Mouse (Mus musculus): ENCODE measurements around the gene Taf10. TPM values are rescaled to one million over a fixed set of nuclear protein-coding genes. Genes with fewer than 3 reads are reported as not detected.
"Not testable (repeated sequence)": the region's sequence is repeated elsewhere in the genome, so short reads cannot be mapped to it uniquely, and the experiment has no call there.

The Taf10 gene
- total RNA-seq, 2 experiments from 2014 or later: 119 to 122 TPM

- DNase-seq: no peak
These were observed 8.6 kb upstream of the Taf10 start for GRCm38 (mm10) chr7:105752716-105753115.

DNA sequence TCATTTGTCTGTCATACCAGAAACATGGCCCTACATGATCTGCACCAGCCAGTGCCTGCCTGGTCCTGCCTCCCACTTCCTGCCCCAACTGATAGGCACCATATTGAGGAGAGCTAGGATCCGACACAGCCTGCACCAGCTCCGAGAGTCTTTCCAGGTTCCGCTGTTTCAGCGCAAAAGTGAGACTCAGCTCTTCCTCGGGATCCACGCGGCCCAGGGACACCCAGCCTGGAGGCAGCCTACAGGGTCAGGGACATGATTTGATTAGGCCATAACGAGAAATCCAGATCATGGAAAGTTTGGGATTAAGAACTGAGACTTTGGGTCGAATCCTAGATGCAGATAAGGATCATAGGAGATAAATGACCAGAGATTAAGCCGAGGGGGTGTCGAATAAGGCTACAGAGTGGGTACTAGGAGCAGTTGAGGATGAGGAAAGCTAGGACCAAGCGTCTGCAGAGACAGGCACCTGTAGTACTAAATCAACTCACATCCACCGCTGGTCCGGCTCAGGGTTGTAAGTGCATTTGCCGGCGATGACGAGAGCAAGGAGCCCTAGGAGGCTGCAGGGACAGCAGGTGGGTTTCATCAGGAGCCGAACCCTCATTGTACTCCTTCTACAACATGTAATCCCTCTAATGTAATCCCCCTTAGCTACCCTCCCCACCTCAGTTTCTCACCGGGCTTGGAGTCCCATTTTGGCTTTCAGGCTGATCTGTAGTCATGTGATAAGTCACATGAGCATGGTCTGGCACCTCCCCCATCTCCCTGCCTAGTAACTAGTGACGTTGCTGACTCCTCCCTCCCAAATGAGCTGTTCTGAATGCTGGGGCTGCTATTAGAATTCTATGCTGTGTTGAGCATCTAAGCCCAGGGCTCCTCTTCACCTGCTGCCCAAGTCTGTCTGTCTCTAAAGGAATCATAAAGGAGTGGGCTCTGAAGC lies 7.6 kb upstream of the Taf10 start, which contains the start of gene Tpp1:
TSS of gene Tpp1 (minus strand) at position 745 of the 943 bp plus-strand sequence.
- peak; percentile 91 to 92 for DNase-seq

DNA sequence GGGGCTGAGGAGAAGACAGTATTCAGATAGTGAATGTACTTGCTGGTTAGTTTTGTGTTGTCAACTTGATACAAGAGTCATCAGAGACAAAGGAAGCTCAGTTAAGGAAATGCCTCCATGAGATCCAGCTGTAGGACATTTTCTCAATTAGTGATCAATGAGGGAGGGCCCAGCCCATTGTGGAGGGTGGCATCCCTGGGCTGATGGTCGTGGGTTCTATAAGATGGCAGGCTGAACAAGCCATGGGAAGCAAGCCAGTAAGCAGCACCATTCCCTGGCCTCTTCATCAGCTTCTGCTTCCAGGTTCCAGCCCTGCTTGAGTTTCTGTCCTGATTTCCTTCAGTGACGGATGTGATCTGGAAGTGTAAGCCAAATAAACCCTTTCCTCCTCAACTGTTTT lies 3.6 kb upstream of the Taf10 start:
- no peak for DNase-seq

DNA sequence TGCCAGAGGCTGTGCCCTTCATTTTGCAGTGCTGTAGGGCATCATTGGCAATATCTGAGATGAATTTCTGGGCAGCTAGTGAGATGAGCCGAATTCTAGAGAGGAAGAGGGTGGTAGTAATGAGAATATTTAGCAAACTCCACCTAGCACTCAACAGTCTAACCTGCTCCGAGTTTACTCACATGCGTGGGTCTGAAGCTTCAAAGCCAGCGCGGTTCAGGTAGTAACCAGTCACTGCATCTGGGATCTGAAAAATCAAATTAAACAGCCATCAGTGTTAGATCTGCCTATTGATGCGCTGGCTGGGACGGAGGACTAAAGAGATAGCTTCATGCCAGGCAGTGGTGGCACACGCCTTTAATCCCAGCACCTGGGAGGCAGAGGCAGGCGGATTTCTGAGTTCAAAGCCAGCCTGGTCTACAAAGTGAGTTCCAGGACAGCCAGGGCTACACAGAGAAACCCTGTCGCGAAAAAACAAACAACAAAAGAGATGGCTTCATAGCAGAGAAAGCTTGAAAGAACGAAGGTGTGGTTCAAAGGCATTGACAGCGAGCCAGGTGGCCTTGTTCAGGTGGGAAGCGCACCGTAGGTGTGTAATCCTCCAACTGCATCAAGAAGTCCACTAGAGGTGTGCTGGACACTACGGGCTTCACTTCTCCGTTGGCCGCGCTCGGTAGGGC lies 775 bp downstream of the Taf10 start:
- not testable (repeated sequence) for DNase-seq

DNA sequence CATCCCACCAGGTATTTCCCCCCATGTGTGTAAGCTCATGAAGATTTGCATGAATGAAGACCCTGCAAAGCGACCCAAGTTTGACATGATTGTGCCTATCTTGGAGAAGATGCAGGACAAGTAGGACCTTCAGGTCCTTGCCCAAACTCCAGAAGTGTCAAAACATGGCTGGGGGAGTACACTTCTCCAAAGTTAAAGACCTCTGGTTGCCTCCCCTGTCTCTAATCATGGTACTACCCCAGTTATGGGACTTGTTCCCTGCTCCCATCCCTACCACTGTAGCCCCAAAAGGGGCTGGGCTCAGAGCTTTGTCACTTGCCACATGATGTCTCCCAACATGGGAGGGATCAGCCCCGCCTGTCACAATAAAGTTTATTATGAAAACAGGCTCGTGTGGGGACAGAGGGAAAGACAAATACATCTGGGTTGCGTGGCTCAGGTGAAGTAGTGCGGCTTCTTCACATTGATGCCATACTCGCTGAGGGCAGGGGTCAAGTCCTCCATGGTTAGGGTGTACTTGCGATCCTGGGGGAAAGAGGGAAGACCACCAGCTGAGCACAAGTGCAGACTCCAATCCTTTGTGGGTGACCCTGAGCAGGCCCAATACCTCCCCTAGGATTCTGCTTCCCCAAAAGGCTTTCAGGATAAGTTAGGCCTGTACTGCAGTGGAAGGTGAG lies 1.5 kb downstream of the Taf10 start:
- not testable (repeated sequence) for DNase-seq

GRCm38 (mm10) chr7:105741978-105742377 lies 2.2 kb downstream of the Taf10 start:
- DNase-seq: no peak

GRCm38 (mm10) chr7:105740851-105741250 lies 3.3 kb downstream of the Taf10 start:
- DNase-seq: no peak

GRCm38 (mm10) chr7:105740089-105740795 lies 3.9 kb downstream of the Taf10 start:
- DNase-seq: no peak

GRCm38 (mm10) chr7:105738948-105739347 lies 5.2 kb downstream of the Taf10 start:
- DNase-seq: no peak

DNA sequence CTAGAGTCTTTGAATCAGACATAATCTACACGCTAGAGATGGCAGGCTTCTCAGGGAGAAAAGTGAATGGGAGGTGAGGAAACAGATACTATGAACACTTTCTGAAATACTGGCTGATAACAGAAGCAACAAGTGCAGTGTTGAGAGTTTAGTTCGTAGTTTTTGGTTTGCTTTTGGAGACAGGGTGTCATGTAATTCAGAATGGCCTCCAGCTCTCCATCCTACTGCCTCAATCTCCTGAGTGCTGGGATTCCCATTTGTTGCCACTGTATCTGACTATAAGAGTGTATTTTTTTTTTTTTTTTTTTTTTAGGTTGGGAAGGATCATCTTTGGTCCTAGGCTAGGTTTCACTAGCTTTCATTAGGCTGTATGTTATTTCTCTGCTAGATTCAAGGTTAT lies 5.9 kb downstream of the Taf10 start:
- no peak for DNase-seq

GRCm38 (mm10) chr7:105737648-105738047 lies 6.5 kb downstream of the Taf10 start:
- DNase-seq: no peak

GRCm38 (mm10) chr7:105736911-105737521 lies 7.1 kb downstream of the Taf10 start, which contains the start of gene Rrp8:
Rrp8 (minus strand) TSS chr7:105737385.
- DNase-seq: peak; percentile 28 to 46

GRCm38 (mm10) chr7:105736264-105736901 lies 7.8 kb downstream of the Taf10 start, which contains the start of gene Ilk:
Ilk (plus strand) TSS chr7:105736592.
- DNase-seq: peak; percentile 91 to 92

- not testable (repeated sequence) for DNase-seq
These were observed 8.7 kb downstream of the Taf10 start for GRCm38 (mm10) chr7:105735464-105735863.

- no peak for DNase-seq
These were observed 9.3 kb downstream of the Taf10 start for GRCm38 (mm10) chr7:105734826-105735225.

DNA sequence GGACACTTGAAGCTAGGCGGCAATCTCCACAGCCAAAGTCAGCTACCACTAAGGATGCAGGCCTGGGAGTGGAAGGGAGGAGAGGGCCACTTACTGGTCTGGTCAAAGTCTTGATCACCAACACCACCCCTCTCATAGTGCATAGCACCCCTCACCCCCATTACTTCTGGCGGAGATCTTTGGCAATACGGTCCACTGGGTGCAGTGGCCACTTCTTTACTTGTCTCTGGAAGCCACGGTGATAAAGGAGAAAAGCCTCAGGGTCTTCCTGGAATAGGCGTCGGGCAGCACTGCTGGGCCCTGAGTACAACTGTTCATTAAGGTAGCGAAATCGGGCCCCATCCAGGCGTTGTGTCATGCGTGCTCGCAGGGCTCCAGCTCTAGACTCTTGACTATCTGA lies 10.3 kb downstream of the Taf10 start:
- DNase-seq: no peak

GRCm38 (mm10) chr7:105728701-105729428 lies 15.3 kb downstream of the Taf10 start:
- DNase-seq: peak; percentile 31 to 37

GRCm38 (mm10) chr7:105726980-105727325 lies 17.2 kb downstream of the Taf10 start:
- DNase-seq: no peak

- DNase-seq: peak; percentile 35 to 42
These were observed 17.8 kb downstream of the Taf10 start for GRCm38 (mm10) chr7:105726144-105726979.

All from layer of hippocampus, postnatal 36 days (tissue).